Mouse (Mus musculus) brown adipose tissue, adult 24 weeks (tissue): Measurements from ENCODE around the gene Tspan3. TPM values are rescaled to one million over a fixed set of nuclear protein-coding genes. Genes with fewer than 3 reads are reported as not detected.

Experiments used
- H3K27ac ChIP-seq: fragments of 200-500 bp; replicated peaks from 2 replicates; pipeline ENCODE4 v1.5.1; 2012; ENCODE audit warnings: low read depth, mild to moderate bottlenecking, low read length
- H3K4me1 ChIP-seq: fragments of 200-500 bp; 2 replicates; pipeline ENCODE4 v1.6.1; 2012; ENCODE audit warnings: low read length, mixed read lengths; ENCODE audit not compliant: control insufficient read depth, insufficient read depth, insufficient read length
- H3K4me3 ChIP-seq: fragments of 200-500 bp; 2 replicates; pipeline ENCODE4 v1.5.1; 2012; ENCODE audit warnings: low read depth, mild to moderate bottlenecking, low read length, moderate library complexity; ENCODE audit not compliant: insufficient read depth
- polyA plus RNA-seq: library from polyadenylated mRNA; stranded (reverse); fragments of >200 nt; gene quantifications from 2 replicates; pipeline ENCODE4 v1.2.4, GENCODE M21; 2012; ENCODE audit not compliant: missing spikeins, insufficient read depth, insufficient read length

Tspan3 gene
- polyA plus RNA-seq: 171 and 213 TPM in 2 replicates

DNA sequence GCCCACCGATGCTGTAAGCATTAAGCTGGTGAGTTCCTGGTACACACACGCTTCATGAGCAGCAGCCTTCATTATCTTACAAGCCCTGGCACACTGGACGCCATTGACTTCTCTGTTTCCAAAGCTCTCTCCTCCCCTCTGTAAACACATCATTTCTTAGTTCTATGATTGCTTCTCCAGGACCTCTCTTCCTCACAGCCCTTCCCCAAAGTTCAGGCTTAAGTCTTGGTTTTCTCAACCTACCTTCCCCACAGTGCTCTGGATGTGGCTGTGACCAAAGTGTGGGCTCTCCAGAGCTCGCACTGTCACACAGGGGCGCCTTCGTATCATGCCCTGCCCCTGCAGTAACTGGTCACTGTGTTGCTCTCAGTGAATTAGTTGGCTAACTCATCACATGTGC, at the start of gene Tspan3:
Gene Tspan3, minus strand, starts transcription at position 101 of the 400 bp plus-strand sequence.
- no peaks in the 10 kb centered on the region for H3K4me1 ChIP-seq
- no peak within 1 kb of the TSS for H3K4me3 ChIP-seq
- H3K27ac ChIP-seq: 0 out of 2 replicates have a peak within 1 kb of the TSS, but pooled peaks have one; percentile 23

DNA sequence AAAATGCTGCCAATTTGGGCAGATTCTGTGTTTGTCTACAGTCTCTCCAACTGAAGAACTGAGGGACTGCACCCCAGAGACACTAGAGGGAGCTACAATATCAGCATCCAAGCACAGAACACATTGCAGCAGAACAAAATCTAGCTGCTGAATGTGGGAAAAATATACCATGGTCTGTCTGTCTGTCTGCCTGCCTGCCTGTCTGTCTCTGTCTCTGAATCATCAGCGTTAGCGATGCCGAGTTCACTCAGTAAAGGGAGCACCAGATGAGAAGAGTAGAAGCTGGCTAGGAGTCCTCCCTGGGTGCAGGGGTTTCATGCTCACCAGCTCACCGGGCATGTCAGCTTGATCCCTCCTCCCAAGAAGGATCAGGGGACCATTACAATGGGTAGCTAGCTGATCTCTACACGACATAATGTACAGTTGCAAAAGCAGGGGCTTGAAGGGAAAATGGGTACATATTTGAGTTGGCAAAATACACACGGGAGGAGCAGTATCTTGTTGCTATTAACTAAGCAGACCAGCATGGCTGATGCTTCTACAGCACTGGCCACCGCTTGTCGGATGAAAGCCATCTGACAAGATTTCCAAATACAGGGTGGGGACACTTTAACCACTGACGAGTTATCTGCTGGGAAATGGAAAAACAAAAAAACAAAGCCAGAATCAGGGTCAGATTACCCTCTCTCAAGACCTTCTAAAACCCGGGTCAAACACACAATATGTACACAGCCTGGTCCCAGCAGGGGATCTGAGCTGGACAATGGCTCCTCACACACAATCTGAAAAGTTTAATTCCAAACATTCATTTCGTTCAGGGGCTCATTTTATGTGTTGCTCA, 48.4 kb upstream of the Tspan3 start:
- H3K4me1 ChIP-seq: no peaks in the 10 kb centered on the region
- no peak overlapping the region for H3K4me3 ChIP-seq
- H3K27ac ChIP-seq: no peak overlapping the region

DNA sequence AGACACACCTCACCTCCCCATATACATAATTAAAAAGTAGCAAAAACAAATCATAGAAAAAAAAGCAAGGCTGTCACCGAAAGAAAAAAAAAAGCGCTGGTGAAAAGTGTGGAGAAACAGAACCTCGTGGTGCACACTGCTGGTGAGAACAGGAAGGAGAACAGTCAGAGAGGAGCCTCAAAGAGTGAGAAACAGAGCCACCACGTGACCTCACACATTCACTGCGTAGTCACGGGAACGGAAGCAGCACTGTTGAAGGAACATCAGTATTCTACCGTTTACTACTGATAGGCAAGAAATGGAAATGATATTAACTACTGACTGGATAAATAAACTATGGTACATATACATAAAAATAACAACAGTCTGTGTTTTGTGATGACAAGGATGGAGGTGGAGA, 43.5 kb upstream of the Tspan3 start:
- Histone ChIP-seq H3K4me3 (no peak overlapping the region), H3K27ac (no peak overlapping the region), H3K4me1 (no peaks in the 10 kb centered on the region)

DNA sequence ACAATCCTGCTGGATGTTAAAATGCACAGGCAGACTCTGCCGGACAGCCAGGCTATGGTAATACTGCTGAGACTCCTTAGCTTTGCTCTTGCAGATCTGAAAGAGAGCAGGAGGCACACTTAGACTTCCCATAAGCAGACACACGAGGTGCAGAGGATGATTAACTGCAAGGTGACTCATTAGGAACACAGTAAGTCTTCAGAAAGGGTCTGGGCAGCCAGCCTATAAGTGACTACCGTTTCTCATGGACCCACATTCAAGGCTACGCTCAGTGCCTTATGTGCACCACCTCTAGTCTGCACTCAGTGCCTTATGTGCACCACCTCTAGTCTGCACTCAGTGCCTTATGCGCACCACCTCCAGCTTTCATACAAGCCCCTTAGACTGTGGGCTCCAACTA, 42.2 kb upstream of the Tspan3 start:
- Histone ChIP-seq H3K27ac (no peak overlapping the region; the same call in 1 of the 2 replicates), H3K4me1 (no peaks in the 10 kb centered on the region), H3K4me3 (no peak overlapping the region)

DNA sequence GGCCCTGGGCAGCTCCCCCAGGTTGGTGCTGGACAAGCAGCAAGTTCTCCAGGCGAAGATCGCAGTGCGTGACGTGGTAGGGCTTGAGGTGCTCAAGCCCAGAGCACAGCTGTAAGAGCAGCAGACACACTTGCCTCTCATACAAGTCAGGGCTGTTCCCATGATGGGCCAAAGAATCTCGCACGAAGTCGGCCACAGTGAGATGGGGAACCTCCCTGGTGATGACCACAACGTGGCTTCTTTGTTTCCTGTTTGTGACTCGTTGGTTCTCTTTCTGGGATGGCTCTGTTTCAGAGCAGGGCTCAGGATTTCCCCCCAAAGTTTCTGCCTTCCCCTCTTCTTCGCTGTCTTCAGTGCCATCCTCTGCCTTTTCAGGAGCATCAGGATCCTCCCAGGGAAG, 41.8 kb upstream of the Tspan3 start:
- Histone ChIP-seq H3K4me1 (no peaks in the 10 kb centered on the region), H3K4me3 (no peak overlapping the region), H3K27ac (0 out of 2 replicates have a peak overlapping the region, but pooled peaks have one; percentile 12)

DNA sequence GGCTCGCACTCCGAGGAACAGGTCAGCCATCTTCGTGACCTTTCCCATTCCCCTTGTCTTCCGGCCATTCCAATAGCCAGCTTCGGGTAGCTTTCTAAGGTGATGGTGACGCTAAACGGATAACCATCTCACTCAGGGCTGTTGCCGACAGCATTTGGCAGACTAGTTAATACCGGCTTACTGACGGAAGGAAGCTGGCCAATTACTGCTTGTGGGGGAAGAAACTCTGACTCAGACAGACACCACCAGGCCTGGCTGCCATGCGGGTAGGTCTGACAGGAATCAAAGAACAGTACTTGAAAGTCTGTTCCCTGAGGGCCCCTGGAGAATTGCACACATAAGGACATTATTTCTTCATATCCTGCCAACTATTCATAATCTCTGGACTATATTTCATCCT, 40.1 kb upstream of the Tspan3 start:
- Histone ChIP-seq H3K27ac (no peak overlapping the region), H3K4me1 (no peaks in the 10 kb centered on the region), H3K4me3 (no peak overlapping the region)

DNA sequence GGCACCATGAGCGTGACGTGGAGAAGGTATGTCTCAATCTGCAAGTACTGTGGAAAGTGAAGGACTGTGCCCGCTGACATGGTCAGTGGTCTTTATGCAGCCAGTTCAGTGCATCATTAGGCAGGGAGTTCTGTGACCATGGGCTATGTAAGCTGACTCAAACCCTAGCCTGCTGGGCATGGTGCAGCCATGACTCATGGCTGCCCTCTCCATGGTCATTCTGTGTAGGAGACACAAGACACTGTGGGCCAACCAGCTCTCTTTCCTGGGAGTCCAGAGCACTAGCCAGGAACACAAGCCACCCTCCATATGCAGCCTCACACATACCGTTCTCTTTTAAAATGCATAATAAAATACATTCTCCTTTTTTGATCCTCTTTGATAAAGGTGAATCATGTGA, 39.0 kb upstream of the Tspan3 start:
- no peaks in the 10 kb centered on the region for H3K4me1 ChIP-seq
- no peak overlapping the region for H3K27ac ChIP-seq
- no peak overlapping the region for H3K4me3 ChIP-seq

DNA sequence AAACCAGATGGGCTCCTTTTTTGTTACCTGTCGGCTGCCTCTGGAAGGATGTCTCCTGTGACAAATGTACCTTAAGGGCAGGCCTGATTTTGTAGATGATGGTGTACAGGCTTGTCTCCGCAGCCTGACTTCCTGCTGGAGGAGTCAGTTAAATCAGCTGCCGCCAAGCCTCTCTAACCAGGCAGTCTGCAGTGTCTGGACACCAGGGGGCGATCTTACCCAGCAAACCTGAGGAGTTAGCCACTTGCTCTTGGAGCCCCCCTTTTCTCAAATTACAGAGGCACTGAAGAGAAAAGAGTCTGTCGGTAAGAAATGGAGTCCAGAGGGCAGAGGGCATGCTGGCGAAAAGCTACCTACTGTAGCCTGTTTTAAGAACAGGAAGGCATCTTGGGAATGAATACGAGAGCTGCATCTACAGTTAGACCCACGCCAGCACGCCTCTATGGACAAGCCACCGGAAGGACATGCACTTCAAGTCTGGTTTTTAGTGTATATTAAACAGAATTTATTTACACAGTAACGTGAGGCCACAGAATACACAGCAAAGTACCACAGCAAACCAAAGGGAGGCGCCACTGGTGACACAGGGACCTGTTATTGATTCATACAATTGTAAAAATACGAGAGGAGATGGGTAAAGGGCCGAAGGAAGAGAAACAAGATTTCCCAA, 35.5 kb upstream of the Tspan3 start:
- H3K4me3 ChIP-seq: no peak overlapping the region
- H3K27ac ChIP-seq: no peak overlapping the region
- no peaks in the 10 kb centered on the region for H3K4me1 ChIP-seq

DNA sequence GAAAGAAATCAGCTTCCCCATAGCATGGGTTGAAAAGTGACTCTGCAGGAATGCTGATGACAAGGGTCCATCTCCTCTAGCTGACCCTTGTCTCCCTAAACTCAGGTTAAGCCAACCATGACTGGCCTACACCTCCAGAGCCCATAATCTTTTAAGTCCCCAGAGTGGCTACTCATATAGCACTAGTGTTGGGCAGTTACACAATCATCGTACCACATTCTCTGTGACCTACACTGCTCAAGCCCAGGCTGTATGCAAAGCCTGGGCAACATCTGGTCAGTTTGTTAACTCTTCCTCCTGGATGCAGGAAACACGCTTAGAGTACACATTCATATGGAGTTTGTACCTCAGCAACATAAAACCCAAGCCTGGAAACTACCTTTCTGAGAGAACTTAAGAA, 34.9 kb upstream of the Tspan3 start:
- no peak overlapping the region for H3K27ac ChIP-seq

DNA sequence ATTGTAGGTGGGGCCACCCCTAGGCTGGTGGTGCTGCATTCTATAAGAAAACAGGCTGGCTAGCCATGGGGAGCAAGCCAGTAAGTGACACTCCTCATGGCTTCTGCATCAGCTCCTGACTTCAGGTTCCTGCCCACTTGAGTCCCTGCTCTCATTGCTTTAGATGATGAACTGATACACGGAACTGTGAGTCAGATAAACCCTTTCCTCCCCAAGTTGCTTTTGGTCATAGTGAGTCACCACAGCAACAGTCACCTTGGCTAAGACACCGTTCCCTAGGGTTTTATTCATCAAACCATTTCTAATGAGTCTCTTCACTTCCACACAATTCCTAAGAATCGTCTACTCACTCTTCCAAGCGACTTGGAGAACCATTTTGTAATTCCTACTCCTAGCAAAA, 31.6 kb upstream of the Tspan3 start:
- Histone ChIP-seq H3K4me1 (no peaks in the 10 kb centered on the region), H3K4me3 (no peak overlapping the region), H3K27ac (no peak overlapping the region)

More for the DNA sequence above, 34.9 kb upstream of the Tspan3 start:
- Histone ChIP-seq H3K4me1 (no peaks in the 10 kb centered on the region), H3K4me3 (no peak overlapping the region)

DNA sequence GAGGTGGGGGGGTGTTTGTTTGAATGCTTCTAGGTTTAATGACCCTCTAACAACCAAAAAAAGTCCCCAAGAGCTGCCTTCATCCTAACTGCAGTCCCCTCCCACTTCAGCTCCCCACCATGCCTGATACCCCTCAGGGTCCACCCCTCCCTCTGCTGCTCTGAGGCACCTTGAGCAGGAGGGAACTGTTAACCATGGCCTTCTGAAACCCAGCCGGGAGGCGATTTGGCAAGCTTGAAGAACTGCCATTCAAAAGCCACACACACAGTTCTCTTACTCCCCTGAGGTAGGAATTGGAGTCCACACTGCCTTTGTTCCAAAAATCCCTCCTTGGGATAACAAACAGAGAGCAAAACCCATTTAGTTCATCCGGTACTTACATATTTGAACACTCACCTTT, 29.9 kb upstream of the Tspan3 start:
- Histone ChIP-seq H3K4me3 (no peak overlapping the region), H3K27ac (no peak overlapping the region), H3K4me1 (no peaks in the 10 kb centered on the region)

DNA sequence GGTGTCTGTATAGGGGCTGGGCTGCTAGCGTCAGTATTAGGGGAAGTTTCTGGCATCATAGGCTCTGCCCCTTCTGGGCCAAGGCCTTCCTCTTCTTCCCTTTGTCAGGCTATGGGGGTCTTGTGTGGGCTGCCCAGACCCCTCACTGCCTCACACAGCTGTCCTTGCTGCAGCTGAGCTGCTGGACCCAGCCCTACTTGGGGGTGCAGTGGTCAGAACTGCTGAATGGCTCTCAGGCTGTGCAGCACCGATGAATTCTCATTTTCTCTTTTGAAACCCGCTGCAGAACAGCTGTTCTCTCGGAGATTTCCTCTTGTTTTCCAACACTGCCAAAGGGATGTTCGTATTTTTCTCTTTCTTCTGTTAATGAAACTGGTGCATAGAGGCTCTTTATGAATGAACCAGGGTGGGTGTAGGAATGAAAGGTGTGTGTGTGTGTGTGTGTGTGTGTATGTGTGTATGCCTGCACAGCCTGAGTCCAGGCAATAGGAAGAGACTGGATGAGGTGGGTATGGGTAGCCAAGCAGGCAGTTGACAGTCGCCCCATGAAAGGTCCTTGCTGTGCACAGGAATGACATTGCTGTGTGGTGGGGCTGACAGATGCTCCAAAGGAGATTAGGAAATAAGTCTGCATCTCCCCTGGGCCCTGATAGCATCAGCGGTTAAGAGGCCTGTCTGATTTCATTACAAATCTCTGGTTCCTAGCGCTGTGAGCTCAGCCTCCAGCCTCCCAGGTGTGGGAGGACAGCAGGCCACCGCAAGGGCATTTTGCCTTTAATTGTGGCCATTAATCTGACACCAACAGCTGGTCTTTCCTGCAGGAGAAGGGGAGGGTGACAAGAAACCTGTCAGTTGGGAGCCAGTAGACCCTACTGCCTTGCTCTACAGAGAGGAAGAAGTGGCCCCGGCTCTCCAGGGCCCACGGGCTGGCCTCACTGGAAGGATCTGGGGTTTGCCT, 26.5 kb upstream of the Tspan3 start:
- H3K4me1 ChIP-seq: no peaks in the 10 kb centered on the region
- H3K4me3 ChIP-seq: no peak overlapping the region
- no peak overlapping the region for H3K27ac ChIP-seq

DNA sequence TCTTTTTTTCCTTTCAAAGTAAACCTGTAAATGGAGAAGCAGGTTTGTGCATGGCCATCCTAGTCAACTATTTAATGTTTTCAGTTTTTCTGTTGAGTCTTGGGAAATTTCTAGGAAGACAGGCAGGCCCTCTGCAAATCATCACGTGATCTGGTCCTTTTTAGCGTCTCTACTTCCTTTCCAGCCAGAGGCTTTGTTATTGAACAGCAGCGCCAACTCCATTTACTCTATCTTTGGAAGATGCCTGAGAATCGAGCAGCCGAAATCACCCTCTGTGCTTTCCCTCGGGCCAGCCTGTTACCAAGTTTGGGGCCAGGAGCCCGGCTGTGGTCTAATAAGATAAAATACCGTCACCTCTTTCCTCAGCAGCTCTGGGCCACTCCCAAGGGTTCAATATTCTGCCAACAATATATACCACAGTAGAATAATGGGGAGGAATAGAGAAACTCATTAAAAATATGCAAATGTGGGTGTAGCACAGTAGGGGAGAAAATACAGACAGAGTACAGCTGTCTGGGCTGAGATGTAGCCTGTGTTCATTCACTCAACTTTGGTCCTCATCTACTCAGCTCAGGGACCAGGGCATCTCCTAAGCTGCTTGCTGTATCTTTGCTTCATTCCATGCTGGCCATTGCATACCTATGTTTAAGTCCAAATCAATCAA, 15.0 kb upstream of the Tspan3 start:
- H3K4me1 ChIP-seq: no peaks in the 10 kb centered on the region
- H3K27ac ChIP-seq: no peak overlapping the region
- no peak overlapping the region for H3K4me3 ChIP-seq

DNA sequence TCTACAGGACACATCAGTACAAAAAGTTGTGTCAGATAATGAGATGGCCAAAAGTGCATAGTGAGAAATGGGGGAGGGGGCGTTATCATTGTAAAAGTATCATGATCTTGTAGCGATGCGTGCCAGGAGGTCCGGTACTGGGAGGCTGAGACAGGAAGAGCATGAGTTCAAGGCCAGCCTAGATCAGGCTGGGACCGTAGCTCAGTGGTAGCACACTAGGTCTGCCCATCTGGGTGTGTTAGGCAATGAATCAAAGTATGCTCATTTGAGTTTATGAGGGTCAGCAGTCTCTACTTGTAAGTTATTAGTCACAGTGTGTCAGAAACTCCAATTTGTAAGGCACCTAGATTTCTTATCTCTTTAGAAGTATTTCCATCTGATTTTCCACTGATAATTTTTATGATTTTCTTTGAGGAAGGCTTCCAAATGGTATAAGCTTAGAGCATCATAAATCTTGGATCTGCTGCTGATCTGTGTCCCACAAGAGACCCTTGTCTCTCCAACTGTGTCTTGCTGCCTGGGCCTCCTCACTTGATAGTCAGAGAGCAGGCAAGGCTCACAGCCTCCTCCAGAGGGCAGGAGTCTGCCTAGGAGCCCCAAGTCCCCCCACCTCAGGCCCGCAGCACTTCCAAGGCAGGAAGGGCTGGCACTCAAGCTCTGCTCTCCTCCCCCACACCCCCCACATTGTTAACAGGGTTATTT, 14.3 kb upstream of the Tspan3 start:
- Histone ChIP-seq H3K4me3 (no peak overlapping the region), H3K27ac (no peak overlapping the region), H3K4me1 (no peaks in the 10 kb centered on the region)
